Mouse (Mus musculus): ENCODE measurements at regions not wholly inside any gene's neighbourhood (a gene's known extent, or its start where the extent isn't known, plus 50 kb on each side); places are given as distances from the start of the nearest gene placed in this dataset.

DNA sequence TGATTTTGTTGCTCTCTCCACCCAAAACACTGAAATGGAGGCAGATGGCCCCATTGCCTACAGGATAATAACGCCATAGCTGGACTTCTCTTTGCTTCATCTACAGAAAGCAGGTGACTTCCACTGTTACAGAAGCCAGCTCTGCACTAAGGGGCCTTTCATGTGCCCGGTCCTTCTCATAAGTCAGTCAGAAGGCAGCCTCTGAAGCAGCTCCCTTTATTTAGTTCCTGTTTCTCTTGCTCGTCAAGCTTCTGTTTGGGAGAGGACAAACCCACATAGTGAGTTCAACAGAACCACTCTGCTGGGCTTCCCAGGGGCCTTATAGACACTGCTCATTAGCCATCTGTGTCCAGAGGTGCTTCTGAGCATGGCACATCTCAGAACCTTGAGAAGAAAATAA is 205.1 kb upstream of the Hhip start:
- DNase-seq (ENCODE audit: low spot score) = no peak

DNA sequence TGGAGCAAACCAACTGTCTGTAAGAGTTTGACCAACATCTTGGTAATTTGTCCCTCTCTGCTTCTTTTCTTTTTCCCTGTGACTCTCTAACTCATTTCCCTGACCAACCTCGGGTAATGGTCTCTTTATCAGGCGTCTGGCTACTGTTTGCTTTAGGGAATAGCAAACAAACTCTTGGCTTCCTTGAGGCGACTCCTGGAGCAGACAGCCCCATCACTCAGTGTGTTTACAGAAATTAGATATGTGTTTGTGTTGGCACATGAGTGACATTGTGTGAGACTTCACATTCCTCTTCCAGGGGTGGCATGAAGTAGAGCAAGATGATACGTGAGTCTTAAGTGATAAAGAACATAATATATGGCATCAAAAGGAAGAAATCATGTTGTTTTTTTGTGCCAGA is 195.7 kb upstream of the Hhip start:
- no peak for DNase-seq (ENCODE audit: low spot score)

DNA sequence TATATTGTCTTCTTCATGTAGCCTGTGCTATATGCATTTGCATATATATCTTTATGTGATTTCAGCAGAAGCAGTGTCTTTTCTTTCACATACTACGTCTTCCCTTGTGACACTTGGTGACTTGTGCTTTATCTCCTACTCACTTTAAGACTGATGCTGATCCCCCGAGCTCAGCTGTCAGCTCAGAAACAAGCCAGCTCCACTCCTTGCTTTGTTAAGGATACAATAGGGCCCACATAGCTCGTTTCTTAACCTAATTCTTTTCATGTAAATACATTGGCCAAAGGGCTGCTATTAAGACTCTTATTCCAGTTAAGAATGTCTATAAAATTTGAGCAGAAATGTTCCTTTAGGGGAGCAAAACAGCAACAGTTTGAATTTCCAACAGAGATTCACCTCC is 193.8 kb upstream of the Hhip start:
- DNase-seq (ENCODE audit: low spot score) = no peak

DNA sequence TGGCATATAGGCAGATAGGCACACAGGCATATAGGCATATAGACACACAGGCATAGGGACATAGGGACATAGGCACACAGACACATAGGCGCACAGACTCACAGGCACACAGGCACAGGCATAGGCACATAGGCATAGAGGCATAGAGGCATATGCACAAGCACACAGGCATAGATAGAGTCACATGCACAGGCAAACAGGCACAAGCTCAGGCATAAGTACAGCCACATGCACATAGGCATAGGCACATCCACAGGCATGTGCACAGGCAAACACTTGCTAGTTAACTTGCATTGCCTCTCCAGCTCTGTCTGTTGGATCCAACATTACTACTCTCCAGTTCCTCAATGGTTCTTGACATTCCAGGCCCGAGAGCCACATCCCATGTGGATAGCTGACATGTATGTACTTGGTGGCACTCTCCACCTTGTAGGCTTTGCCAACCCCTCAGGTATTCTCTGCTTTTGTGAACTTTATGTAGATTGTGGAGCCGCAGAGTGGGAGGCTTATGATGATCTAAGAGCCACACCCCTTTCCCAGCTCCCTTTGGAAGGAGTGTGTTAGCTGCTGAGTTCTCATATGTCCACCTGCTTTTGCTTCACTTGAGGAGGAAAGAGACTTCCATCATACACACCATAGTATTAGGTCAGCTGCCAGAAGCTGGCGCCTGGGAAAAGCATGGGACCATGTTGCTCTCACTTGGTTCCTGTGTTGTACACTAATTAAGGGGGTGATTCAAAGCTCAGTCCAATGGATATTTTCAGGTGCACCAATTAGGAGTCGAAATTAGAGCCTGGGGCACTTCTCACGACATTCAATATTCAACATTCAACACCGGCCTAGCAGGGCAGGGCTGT is 192.7 kb upstream of the Hhip start:
- DNase-seq (ENCODE audit: low spot score) = no peak

DNA sequence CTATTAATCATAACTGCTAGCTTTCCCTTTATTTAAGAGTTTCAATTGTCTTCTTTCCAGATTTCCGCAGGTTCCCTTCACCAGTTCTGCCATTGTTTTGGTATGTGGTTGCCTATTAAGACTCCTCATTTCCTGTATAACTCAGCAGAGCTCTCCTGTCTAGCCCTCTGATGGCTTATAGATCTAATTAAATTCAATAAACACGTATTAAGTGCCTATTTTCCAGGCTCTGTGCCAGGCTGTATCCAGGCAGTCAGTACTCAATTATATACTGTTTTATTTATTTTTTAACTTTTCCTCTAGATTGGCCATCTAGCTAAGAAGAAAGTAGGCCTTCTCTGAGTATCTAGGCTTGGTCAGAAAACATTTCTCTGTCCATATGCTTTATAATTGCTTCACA is 192.0 kb upstream of the Hhip start:
- DNase-seq (ENCODE audit: low spot score) = no peak

DNA sequence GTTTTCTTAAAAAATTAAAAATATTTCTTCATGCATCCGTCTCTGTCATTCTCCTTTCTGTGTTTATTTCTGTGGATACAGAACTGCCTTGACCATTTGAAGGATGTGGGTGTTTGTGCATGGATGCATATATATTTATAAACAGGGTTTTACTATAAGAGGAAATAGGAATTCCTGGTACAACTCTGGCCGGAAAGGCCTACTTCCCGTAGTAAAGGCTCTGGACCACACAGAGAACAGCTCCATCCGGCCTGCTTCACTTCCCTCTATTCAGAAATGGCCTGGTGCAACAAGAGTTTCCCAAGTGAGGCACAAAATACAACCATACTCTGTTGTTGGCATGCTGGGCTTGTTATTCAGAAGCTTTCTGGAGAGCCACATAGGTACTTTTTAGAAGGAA is 182.1 kb upstream of the Hhip start:
- no peak for DNase-seq (ENCODE audit: low spot score)

DNA sequence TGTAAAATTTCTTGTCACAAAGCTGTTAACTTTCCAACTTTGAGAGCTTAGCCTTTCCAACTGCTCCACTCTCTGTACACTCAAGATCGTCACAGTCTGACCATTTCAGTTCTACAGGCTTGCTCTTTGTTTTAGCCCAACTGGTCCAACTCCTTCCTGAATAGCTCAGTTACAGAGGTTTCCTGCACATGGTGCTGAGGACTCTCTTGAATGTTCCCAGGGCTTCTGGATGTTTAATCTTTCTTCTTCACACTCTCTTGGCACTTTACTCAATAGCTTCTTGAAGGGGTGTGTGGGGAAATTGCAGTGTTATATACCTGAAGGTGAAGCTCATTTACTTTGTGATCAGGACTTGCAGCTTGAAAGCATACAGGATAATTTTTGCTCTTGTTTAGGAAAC is 152.6 kb upstream of the Hhip start:
- DNase-seq (ENCODE audit: low spot score) = no peak

DNA sequence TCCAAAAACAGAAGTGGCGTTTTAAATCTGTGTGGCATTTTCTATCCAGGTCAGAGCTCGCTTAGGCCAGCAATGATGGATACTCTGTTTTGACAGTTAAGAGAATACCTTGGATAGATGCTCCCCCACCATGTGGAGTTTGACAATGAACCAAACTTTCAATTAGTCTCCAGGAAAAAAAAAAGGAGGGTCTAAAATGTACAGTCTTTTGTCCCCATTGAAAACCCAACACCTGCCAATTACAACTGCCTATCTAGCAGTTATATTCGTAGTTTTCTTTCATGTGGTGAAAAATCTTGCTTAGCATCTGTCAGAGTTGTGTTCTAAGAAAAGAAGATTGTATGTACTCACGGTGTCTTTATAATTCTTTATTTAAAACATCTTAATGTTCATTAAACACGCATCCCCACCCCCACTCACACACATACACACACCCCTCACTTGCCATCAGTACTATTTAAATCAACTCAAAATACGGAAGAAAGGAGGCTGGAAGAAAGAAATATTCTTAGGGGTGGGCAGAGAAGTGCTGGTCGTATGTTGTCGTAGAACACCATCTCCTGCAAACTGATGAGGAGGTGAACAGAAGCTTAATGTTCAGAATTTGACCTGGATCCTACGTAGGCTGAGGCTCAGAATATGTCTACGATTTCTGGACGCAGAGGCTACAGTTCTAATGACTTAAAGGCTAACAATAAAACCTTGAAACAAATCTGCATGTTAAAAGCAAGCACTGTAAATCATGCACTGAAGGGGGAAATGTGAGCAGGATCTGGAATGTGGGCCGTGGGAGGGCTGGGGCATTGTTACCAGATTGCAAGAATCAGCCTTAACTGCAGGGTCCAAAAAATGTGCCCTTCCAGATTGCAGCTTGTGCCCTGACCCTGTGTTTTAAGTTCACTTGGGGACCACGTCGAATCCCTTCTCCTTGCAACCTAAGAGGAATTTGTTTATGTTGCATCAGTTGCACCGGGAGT is 147.2 kb upstream of the Hhip start:
- DNase-seq (ENCODE audit: low spot score) = no peak

DNA sequence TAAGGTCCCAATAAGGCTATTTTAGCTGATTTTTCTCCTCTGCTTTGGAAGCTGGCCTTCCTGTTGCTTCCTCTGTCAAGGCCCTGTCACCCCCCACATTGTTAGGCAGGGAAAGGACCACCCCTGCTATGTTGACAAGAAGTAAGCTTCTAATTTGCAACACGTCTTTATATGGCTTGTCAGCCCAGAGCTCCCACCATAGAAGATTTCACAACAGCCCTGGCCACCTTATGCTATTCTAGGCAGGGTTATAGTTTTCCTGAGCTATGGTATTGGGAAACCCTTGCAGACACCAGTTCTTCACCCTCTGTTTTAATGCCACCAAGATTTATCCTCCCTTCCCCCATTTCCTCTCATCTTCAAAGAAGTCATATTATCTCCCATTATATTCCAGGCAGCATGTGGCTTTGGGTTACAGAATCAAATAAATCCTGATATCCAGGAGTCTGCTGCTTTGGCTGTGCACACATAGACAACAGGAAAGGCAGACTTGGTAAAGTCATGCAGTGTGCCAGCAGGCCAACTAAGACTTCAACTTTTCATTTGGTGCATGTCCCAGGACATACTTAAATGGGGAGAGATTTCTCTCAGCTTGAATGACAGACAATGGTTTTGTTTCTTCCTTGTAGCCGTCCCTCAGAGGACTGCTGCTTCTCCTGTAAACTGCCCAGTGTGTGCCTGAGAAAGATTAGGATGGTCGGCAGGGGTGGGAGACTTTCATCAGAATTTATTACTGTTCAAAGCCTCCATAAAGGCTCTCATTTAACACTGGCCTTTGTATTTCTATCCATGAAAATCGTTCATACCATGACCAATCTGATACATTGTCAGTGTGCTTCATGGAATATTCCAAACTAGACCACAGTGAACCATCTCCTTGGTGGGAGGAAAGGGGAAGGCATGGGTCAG is 146.2 kb upstream of the Hhip start:
- DNase-seq (ENCODE audit: low spot score) = no peak

DNA sequence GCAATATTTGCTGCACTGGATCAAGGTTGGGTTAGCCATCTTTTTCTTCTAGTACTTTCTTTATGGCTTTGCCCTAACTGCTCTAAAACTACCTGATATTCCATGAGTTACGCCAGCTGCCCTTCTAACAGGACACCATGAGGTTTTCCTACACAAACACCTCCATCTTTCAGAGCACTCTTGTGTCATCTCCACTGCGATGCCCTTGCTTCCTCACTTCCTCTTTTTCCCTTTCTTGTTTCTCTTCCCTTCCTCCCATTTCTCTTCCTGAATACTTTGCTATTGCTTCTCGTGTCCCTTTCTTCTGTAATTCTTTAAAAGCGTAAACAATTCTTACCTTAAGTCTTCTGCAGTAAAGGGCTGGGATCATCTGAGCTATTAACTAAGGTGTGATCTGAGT is 139.9 kb upstream of the Hhip start:
- DNase-seq (ENCODE audit: low spot score) = no peak

DNA sequence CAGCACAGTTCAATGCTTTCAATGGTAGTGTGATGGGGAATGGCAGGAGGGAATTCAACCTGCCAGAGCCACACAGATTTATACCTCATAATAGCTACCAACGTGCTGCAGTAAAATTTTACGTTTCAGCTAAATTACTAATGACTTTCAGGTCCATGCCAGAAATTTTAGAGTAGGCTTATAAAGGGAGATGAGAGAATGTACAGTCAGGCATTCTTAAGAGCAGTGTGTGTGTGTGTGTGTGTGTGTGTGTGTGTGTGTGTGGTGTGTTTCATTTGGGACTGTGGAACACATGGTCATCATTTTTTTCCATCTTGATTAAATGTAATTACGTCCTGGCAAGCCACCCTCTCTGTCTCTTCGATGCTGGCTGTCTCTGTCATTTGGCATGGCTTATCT is 132.7 kb upstream of the Hhip start:
- DNase-seq (ENCODE audit: low spot score) = no peak

DNA sequence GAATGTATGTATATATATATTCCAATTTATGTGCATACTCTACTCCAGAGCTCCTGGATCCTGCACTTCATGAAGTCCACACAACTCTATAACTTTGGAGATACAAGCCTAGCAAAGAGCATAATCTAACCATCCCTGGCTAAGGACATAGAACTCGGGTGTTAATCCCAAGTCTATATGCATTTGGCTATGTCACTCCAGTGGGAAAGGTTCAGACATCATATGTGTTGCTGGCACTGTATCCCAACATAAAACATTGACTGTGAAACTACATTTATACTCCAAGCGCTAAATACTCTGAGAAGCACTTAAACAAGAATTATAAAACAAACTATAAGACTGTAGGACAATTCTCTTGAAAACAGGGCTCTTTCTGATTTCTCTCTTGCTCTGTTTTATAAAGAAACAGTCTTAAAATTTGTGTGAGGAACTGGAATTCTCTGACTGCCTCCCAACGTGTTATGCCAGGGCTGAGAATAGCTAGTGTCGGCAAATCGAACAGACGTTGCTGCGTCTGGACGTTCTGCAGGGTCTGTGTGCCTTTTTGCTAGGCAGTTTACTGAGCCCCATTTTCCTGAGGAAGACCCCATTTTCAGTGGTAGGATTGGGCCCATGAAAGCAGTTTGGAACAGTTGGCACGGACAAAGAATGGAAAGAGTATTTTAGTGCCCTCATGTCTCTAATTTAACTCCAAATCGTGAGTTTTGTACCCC is 132.1 kb upstream of the Hhip start:
- DNase-seq (ENCODE audit: low spot score) = no peak

DNA sequence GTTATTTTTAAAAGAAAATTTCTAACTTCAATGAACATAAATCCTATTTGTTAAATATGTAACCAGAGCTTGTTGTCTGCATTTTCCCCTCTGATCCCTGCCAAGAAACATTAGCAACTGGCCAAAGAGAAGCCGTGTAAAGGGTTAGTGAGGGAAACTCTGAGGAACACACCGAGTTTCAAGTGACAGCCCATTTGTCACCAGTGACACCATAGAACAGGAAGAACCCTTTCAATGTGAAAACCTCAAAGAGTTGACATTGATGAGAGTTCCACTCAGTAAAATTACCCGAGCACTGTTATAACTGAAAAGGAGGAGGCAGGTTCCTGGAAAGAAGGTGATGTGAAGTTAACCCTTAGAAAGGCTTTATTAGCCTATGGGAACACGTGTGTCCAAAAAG is 127.5 kb upstream of the Hhip start:
- no peak for DNase-seq (ENCODE audit: low spot score)

DNA sequence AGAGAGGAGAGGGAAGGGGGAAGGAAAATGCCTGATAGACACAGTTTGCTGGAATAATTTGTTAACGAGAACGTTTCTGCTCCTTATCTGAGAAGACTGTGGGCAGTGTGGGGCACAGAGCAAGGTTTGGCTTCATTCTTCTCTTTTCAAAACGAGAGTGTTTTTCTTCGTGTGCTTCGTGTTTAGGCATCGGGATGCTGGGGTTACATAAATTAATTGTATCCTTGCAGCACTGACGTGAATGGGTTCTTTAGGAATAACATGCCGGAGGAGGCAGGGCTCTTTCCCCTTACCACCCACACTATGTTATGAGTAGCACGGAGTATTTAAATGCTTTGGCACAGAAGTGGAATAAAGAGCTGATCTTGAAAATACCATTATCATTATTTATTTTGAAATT is 110.9 kb upstream of the Hhip start:
- DNase-seq (ENCODE audit: low spot score) = no peak

DNA sequence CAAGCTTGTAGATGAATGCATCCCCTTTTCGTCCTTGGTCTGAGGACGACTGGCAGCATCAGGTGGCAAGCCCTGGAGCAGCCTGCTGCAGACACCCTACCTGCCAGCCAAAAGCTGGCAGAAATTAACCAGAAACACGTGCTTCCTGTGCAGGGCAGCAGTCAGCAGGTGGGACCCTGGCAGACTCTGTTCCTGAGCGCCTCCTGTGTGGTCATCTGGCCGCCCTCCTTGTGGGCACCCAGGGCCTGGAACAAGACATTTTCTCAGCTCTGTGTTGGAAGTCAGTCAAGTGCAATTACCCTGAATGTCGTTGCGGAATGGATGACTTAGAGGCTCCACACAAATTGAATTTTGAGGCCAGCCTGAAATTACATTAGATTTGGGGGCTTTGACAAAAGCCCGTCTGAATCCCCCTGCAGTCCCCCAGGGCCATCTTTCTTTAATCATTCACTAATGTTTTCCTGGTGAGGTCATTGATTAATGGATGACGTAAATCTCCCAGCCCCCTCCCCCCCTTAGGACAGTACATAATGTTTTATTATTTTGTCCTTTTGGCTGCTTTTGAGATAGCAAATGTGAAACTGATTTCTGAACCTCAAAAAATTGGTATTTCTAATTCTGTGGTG is 91.8 kb upstream of the Hhip start:
- DNase-seq (ENCODE audit: low spot score) = no peak

DNA sequence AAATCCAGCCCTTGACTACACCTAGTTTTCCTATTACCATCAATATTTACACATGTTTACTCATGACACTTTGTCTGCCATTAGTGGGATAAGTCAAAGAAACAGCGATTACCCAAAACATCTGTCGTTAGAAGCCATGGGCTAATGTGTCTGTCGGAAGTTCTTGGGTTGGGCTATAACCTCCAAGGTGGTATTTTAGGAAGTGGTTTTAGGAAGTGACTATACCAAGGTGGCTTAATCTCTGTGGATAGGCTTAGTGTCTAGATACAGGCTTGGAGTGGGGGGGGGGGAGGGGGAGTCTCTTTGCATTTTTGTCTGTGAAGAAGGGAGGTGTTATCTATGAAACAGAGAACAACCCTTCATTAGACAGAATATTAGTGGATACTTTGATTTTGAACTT is 90.1 kb upstream of the Hhip start:
- no peak for DNase-seq (ENCODE audit: low spot score)

DNA sequence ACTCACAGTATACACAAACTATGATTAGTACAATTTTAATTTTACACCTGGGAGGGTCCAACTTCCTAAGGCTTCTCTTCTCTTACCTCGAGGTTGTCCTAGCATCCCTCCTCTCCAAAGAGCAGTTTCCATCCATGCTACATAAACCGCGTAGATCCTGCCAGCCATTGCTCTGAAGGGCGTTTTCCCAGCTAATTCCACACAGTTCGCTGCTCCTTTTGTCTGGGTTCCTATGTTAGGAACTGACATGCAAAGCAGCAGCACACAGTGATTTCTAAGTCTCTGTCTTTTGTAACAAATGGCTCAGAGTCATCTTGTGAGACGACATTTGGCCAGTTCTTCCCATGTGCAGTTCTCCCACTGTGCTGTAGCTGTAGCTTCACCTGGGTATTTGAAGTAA is 80.7 kb upstream of the Hhip start:
- DNase-seq (ENCODE audit: low spot score) = no peak

DNA sequence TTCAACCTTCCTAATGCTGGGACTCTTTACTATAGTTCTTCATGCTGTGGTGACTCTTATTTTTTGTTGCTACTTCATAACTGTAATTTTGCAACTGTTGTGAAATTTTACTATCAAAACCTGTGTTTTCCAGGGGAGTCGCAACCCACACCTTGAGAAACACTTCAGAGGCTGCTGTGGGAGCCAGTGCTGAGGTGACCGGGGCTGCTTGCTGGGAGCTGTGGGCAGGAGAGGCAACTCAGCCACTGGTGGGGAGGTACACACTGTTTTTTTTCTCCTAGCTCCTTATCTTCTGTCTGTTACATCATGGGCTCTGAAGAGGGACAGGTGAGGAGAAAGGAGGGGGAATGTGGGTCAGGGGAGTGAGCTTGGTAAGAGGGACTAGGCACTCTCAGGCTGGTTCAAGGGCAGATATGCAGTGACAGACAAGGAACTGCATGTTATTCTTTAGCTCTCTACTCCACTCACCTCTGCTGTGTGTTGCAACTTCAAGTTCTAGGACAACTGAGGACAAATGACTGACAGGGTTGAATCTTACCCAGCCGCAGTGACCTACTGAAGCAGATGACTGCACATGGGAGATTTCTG is 62.7 kb upstream of the Hhip start:
- DNase-seq (ENCODE audit: low spot score) = no peak

DNA sequence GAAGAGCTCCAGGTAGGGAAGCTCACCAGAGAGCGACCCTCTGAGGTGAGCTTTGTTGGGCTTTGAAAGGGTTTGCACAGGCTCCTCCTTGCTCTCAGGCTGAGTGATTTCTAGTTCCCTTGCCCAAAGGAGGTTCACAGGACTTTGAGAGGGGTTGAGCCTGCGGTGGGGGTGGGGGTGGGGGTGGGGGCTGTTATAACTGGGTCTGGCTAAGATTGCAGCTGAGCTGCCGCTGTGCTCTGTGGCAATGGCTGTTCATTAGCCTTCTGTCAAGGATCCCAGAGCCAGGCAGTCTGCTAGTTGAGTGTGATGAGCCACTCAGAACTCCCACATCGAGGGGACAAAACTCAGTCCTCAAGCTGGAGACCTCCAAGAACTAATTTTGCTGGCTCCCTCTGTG is 59.5 kb upstream of the Hhip start:
- DNase-seq (ENCODE audit: low spot score) = no peak

Measured in urinary bladder, postnatal 14 days (tissue).